Comparison of ENCODE assay signal across 8 mouse cellular contexts in the genomic region with DNA sequence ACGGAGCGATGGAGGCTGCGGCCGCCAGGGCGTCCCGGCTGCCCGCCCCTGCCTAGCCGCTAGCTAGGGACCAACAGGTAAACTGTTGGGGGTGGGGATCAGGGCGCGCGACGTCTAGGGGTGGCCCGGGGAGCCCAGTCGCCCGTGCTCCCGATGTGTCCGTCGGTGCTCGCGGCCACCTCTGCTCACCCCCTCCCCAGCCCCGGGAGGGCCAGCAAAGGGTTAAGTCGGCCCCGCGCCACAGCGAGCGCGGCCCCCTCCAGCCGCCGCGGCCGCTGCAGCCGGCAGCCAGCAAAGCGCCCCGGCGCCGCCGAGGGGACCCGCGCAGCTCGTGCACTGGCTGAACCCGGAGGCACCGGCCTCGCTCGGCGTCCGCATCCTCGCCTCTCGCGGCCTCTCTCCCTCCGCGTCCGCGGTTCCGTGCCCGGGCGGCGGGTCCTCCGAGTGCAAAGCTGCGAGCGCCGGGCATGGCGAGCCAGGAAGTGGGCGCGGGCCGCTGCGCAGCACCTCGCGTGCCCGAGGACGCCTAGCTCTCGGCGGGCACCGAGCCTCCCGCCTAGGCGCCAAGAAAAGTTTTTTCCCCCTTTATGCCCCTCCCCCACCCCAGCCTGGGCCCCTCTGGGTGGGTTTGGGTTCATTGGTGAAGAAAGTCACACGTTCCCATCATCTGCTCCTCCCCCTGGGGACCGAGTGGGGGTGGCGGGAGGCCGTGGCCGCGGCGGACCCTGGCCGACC. TPM values are rescaled to one million over a fixed set of nuclear protein-coding genes. Genes with fewer than 3 reads are reported as not detected.
A peak's percentile ranks its signal among the peaks of the same experiment; 100 is the strongest.
DNase-seq lines count a peak whose midpoint lies in the region; ATAC-seq lines count a peak whose summit lies in the region.

No protein-coding gene starts in this region.

- peak overlapping the region; percentile 90 for H3K27ac ChIP-seq in hindbrain, embryonic 14.5 days
- H3K27ac ChIP-seq in limb, embryonic 12.5 days: peak overlapping the region; percentile 88
- peak overlapping the region; percentile 97 for H3K27ac ChIP-seq in midbrain, embryonic 16.5 days (ENCODE audit: low read length)

- H3K4me1 ChIP-seq in hindbrain, embryonic 14.5 days (replicated peaks; ENCODE audit: control insufficient read depth, insufficient read depth, low read length): peaks cover 11% of the 10 kb centered on the region; the same call in 1 of the 2 replicates
- H3K4me1 ChIP-seq in limb, embryonic 12.5 days (replicated peaks): peaks cover 8% of the 10 kb centered on the region
- H3K4me1 ChIP-seq in midbrain, embryonic 16.5 days (ENCODE audit: control insufficient read depth, insufficient read depth, low read length): peaks cover 12% of the 10 kb centered on the region

- no peaks in the 10 kb centered on the region for H3K9me3 ChIP-seq in hindbrain, embryonic 14.5 days (ENCODE audit: control insufficient read depth, low read length)
- no peaks in the 10 kb centered on the region for H3K9me3 ChIP-seq in limb, embryonic 12.5 days
- no peaks in the 10 kb centered on the region for H3K9me3 ChIP-seq in midbrain, embryonic 16.5 days (replicated peaks; ENCODE audit: control insufficient read depth, low read length, poor library complexity, severe bottlenecking)

- peak overlapping the region; percentile 89 for H3K4me3 ChIP-seq in hindbrain, embryonic 14.5 days (replicated peaks; ENCODE audit: low read length)
- peak overlapping the region; percentile 74 for H3K4me3 ChIP-seq in limb, embryonic 12.5 days (replicated peaks)
- peak overlapping the region; percentile 93 for H3K4me3 ChIP-seq in midbrain, embryonic 16.5 days (ENCODE audit: low read depth, low read length)

- peak overlapping the region; percentile 65 for H3K4me2 ChIP-seq in hindbrain, embryonic 14.5 days (replicated peaks)
- peak overlapping the region; percentile 96 for H3K4me2 ChIP-seq in limb, embryonic 12.5 days
- peak overlapping the region; percentile 76 for H3K4me2 ChIP-seq in midbrain, embryonic 16.5 days (ENCODE audit: low read length)

- H3K36me3 ChIP-seq in hindbrain, embryonic 14.5 days (replicated peaks; ENCODE audit: control insufficient read depth, insufficient read depth): no peaks in the 10 kb centered on the region
- no peaks in the 10 kb centered on the region for H3K36me3 ChIP-seq in limb, embryonic 12.5 days
- no peaks in the 10 kb centered on the region for H3K36me3 ChIP-seq in midbrain, embryonic 16.5 days (ENCODE audit: control insufficient read depth, insufficient read depth, low read length)

- peak overlapping the region; percentile 87 for H3K9ac ChIP-seq in hindbrain, embryonic 14.5 days
- H3K9ac ChIP-seq in limb, embryonic 12.5 days (replicated peaks): peak overlapping the region; percentile 74
- H3K9ac ChIP-seq in midbrain, embryonic 16.5 days (ENCODE audit: low read depth, low read length): peak overlapping the region; percentile 92

- H3K27me3 ChIP-seq in hindbrain, embryonic 14.5 days (ENCODE audit: control insufficient read depth, insufficient read depth, low read length): no peaks in the 10 kb centered on the region
- H3K27me3 ChIP-seq in limb, embryonic 12.5 days: peaks cover 28% of the 10 kb centered on the region
- no peaks in the 10 kb centered on the region for H3K27me3 ChIP-seq in midbrain, embryonic 16.5 days (ENCODE audit: control insufficient read depth, insufficient read depth, low read depth, low read length)

- DNase-seq in adrenal gland, adult (ENCODE audit: inconsistent age in 2 of 2, low spot score in 1 of 2): peak; percentile 68 to 95
- DNase-seq in adrenal gland, adult 2 months: no peak
- DNase-seq in cerebellum, adult 18-20 months: peak; percentile 63 to 76
- DNase-seq in forelimb bud, embryonic 11.5 days (ENCODE audit: low read depth, low spot score): peak; percentile 30
- DNase-seq in hindbrain, embryonic 14.5 days (ENCODE audit: low spot score): peak; percentile 69
- DNase-seq in testis, postnatal 10 days (ENCODE audit: low spot score): peak; percentile 74

- ATAC-seq in hindbrain, embryonic 14.5 days (ENCODE audit: low FRiP score): peak; percentile 76
- ATAC-seq in limb, embryonic 12.5 days (ENCODE audit: insufficient number of reproducible peaks, insufficient read depth, low FRiP score, low TSS enrichment, low read depth): peak; percentile 67
- ATAC-seq in midbrain, embryonic 16.5 days: peak; percentile 73

- WGBS in hindbrain, embryonic 14.5 days: under 1% methylated on average over 74 of the region's 83 CpGs
- WGBS in limb, embryonic 12.5 days: under 1% methylated on average over 80 of the region's 83 CpGs
- 0% methylated on average over 60 of the region's 83 CpGs for WGBS in midbrain, embryonic 16.5 days

RNA-seq across cellular contexts. Expression of gene Med12l, which starts 0.5 kb away (rescaled TPM):
- total RNA-seq in adrenal gland, adult 2 months (2021): 10 to 100 TPM in 1 of 2 experiments, 1 to 10 TPM in 1; 9.4 to 14.0 TPM
- polyA plus RNA-seq in adrenal gland, adult 2 months (2012; rRNA removed): 7.4 and 9.2 TPM in 2 replicates
- 7.4 and 8.7 TPM in 2 replicates for polyA plus RNA-seq in hindbrain, embryonic 14.5 days (2014; fragmentation: Nextera tagmentation; extraction: Ambion mirVana)
- 2.1 and 2.4 TPM in 2 replicates for polyA plus RNA-seq in limb, embryonic 12.5 days (2016; fragmentation: Nextera tagmentation; extraction: Ambion mirVana)
- 4.5 and 4.6 TPM in 2 replicates for polyA plus RNA-seq in midbrain, embryonic 16.5 days (2015; fragmentation: Nextera tagmentation; extraction: Ambion mirVana)
